Mouse (Mus musculus) embryonic facial prominence, embryonic 13.5 days (tissue): ENCODE data around the gene Hoxc4. TPM values are rescaled to one million over a fixed set of nuclear protein-coding genes. Genes with fewer than 3 reads are reported as not detected.

Experiments used
- ATAC-seq: fragments of 200-750 bp; cut with Nextera tagmentation; 2 replicates; pipeline ENCODE4 v1.8.0; 2017; ENCODE audit warnings: low read depth; ENCODE audit not compliant: insufficient number of reproducible peaks, insufficient read depth, low FRiP score, low TSS enrichment
- H3K27ac ChIP-seq: fragments of 300-500 bp; sonication (generic); 2 replicates; pipeline ENCODE4 v1.5.1; 2015; ENCODE audit warnings: moderate library complexity, mild to moderate bottlenecking, inconsistent platforms
- H3K27me3 ChIP-seq: fragments of 300-500 bp; sonication (generic); 2 replicates; pipeline ENCODE4 v1.6.1; 2015; ENCODE audit warnings: mild to moderate bottlenecking, inconsistent platforms
- H3K36me3 ChIP-seq: fragments of 300-500 bp; sonication (generic); 2 replicates; pipeline ENCODE4 v1.6.1; 2015; ENCODE audit warnings: mild to moderate bottlenecking, inconsistent platforms
- H3K4me1 ChIP-seq: fragments of 300-500 bp; sonication (generic); 2 replicates; pipeline ENCODE4 v1.6.1; 2015; ENCODE audit warnings: inconsistent platforms
- H3K4me2 ChIP-seq: fragments of 300-500 bp; sonication (generic); 2 replicates; pipeline ENCODE4 v1.6.1; 2015; ENCODE audit warnings: moderate library complexity, mild to moderate bottlenecking, inconsistent platforms
- H3K4me3 ChIP-seq: fragments of 300-500 bp; sonication (generic); 2 replicates; pipeline ENCODE4 v1.5.1; 2015; ENCODE audit warnings: mild to moderate bottlenecking, inconsistent platforms
- H3K9ac ChIP-seq: fragments of 300-500 bp; sonication (generic); 2 replicates; pipeline ENCODE4 v1.6.1; 2015; ENCODE audit warnings: mild to moderate bottlenecking, inconsistent platforms
- H3K9me3 ChIP-seq: fragments of 300-500 bp; sonication (generic); 2 replicates; pipeline ENCODE4 v1.6.1; 2016; ENCODE audit warnings: inconsistent platforms
- WGBS: fragments of 180-500 bp; shearing (Covaris S2); methylation state at CpG from one replicate; pipeline ENCODE4 v1.1.7; 2015; ENCODE audit warnings: mixed read lengths; 5-methylcytosine and 5-hydroxymethylcytosine counted together
- polyA plus RNA-seq: library from polyadenylated mRNA; unstranded; fragments of >200 nt; fragmentation: Nextera tagmentation; extraction: Ambion mirVana; gene quantifications from 2 replicates; pipeline ENCODE4 v1.2.1, GENCODE M21; 2015

Gene Hoxc4
- polyA plus RNA-seq, 1 experiment from 2014 or later: 1.7 TPM

DNA sequence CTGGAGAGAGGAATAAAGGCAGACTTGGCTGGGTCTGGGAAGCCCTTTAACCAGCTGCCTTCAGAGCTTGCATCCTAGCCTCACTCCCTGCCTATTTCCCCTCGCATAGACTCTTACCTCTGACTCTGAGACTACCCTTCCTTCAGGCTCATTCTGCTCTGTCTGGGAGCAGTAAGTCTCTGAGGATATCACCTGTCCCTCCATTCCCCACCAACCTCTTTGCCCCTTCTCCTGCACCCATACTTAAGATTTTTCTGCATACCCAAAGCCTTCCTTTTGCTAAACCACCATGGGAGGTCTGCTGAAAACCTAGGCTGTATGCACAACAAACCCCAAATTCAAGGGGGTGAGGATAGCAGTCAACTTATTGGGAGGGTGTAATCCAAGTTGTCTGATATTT is 38.8 kb upstream of the Hoxc4 start:
- no peak overlapping the region for H3K27ac ChIP-seq
- H3K4me1 ChIP-seq: peaks cover 7% of the 10 kb centered on the region
- H3K9ac ChIP-seq: no peak overlapping the region
- H3K4me2 ChIP-seq: no peak overlapping the region
- H3K4me3 ChIP-seq: no peak overlapping the region
- 0% methylated on average over 1 of the region's 1 CpGs for WGBS
- no peaks in the 10 kb centered on the region for H3K36me3 ChIP-seq
- no peaks in the 10 kb centered on the region for H3K9me3 ChIP-seq
- ATAC-seq: no peak
- H3K27me3 ChIP-seq: peaks cover 100% of the 10 kb centered on the region

DNA sequence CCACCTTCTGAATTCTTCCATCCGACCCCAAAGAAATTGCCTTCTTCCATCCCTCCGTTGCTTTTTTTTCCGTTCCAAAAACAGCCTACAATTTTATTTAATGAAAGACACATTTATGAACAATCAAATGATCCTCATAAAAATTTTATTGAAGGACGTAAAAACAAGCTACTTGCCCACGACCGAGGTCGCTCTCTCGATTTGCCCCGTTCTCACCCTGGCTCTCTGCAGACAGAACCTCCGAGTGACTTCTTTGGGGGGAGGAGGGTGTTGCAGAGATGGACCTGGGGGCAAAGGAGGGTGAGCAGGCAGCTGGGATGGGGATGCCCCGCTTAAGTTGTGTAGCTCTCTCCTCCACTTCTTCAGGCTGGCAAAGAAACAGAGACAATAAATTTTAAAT is 38.4 kb upstream of the Hoxc4 start:
- H3K27me3 ChIP-seq: peaks cover 100% of the 10 kb centered on the region
- WGBS: 2% methylated on average over 11 of the region's 11 CpGs
- no peak overlapping the region for H3K4me3 ChIP-seq
- no peaks in the 10 kb centered on the region for H3K36me3 ChIP-seq
- no peak overlapping the region for H3K9ac ChIP-seq
- no peak overlapping the region for H3K4me2 ChIP-seq
- ATAC-seq: no peak
- no peak overlapping the region for H3K27ac ChIP-seq
- no peaks in the 10 kb centered on the region for H3K9me3 ChIP-seq
- peaks cover 7% of the 10 kb centered on the region for H3K4me1 ChIP-seq

DNA sequence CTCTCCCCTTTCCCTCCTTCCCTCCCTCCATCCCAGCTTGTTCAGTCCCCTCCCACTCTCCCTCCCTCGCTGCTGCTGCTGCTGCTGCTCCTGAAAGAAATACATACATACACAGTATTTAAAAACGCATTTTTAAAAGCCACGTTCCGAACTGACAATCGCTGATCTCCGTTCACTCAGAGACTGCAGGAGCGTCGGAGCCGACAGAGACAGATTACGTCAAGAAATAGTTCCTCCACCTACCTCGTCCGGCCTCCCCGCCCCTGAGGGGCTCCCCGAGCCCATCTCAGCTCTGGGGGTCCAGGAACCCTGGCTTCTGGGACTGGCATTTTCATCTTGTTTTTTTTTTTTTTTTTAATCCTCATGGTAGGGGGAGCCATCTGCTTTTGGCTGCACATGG is 37.8 kb upstream of the Hoxc4 start:
- Histone ChIP-seq H3K4me2 (peak overlapping the region; percentile 34), H3K27me3 (peaks cover 100% of the 10 kb centered on the region), H3K4me3 (0 out of 2 replicates have a peak overlapping the region, but pooled peaks have one; percentile 22), H3K9me3 (no peaks in the 10 kb centered on the region), H3K36me3 (no peaks in the 10 kb centered on the region), H3K4me1 (peaks cover 7% of the 10 kb centered on the region), H3K27ac (no peak overlapping the region), H3K9ac (no peak overlapping the region)
- WGBS: under 1% methylated on average over 14 of the region's 14 CpGs
- no peak for ATAC-seq

DNA sequence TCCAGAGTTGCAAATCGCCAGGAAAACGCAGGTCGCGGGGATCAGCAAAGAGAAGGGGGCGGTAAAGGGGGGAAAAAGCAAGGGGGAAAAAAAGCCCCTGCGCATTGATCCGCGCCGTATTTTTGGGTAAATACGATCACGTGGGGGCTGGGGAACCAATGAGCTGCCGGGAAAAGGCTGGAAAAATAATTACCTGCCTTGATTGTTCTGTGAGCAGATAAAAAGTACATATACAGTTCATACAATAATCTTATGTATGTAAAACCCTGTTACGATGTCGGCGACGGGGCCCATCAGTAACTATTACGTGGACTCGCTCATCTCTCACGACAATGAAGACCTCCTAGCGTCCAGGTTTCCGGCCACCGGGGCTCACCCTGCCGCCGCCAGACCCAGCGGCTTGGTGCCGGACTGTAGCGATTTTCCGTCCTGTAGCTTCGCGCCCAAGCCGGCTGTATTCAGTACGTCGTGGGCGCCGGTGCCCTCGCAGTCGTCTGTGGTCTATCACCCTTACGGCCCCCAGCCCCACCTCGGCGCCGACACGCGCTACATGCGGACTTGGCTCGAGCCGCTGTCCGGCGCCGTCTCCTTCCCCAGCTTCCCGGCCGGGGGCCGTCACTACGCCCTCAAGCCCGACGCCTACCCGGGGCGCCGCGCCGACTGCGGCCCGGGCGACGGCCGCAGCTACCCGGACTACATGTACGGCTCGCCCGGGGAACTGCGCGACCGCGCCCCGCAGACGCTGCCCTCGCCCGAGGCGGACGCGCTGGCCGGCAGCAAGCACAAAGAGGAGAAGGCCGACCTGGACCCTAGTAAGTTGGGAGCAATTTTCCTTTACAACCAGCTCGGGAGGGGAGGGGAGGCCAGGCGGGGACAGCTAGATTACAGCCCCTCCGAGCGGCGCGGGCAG is 37.1 kb upstream of the Hoxc4 start:
- peaks cover 100% of the 10 kb centered on the region for H3K27me3 ChIP-seq
- peak overlapping the region; percentile 34 for H3K4me2 ChIP-seq
- peaks cover 7% of the 10 kb centered on the region for H3K4me1 ChIP-seq
- no peak overlapping the region for H3K9ac ChIP-seq
- no peak overlapping the region for H3K27ac ChIP-seq
- WGBS: under 1% methylated on average over 88 of the region's 88 CpGs
- no peak for ATAC-seq
- H3K9me3 ChIP-seq: no peaks in the 10 kb centered on the region
- H3K36me3 ChIP-seq: no peaks in the 10 kb centered on the region
- H3K4me3 ChIP-seq: peak overlapping the region; percentile 22

DNA sequence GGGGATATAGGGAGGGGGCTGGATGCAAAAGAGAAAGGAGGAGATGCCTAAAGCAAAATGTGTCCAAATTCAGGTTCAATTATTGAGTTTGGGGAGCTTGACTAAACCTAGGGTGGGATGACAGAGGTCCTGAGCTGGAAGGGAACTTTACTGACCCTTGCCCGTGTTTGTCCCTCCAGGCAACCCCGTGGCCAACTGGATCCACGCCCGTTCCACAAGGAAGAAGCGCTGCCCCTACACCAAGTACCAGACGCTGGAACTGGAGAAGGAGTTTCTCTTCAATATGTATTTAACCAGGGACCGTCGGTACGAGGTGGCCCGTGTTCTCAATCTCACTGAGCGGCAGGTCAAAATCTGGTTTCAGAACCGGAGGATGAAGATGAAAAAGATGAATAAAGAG is 35.0 kb upstream of the Hoxc4 start:
- Histone ChIP-seq H3K27me3 (peaks cover 100% of the 10 kb centered on the region), H3K27ac (no peak overlapping the region), H3K4me2 (no peak overlapping the region), H3K4me3 (no peak overlapping the region), H3K9me3 (no peaks in the 10 kb centered on the region), H3K4me1 (peaks cover 7% of the 10 kb centered on the region), H3K9ac (no peak overlapping the region), H3K36me3 (no peaks in the 10 kb centered on the region)
- 2% methylated on average over 12 of the region's 12 CpGs for WGBS
- ATAC-seq: no peak

DNA sequence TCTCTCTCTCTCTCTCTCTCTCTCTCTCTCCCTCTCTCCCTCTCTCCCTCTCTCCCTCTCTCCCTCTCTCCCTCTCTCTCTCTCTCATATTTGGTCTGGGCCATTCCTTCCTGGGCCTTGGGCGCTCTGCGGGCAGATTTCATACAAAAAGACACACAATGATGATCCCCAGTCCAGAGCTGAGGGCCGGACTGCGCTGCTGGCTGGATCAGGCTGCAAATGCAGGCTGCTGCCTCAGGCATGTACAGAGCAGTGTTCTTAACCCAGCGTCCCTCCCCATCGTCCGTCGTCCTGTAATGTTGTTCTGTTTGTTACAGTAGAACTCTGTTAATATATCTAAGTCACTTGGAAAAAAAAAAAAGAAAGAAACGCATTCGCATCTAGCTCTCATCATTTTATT is 34.2 kb upstream of the Hoxc4 start:
- Histone ChIP-seq H3K27me3 (peaks cover 100% of the 10 kb centered on the region), H3K36me3 (no peaks in the 10 kb centered on the region), H3K4me3 (no peak overlapping the region), H3K9ac (no peak overlapping the region), H3K4me2 (no peak overlapping the region), H3K4me1 (peaks cover 7% of the 10 kb centered on the region), H3K27ac (no peak overlapping the region), H3K9me3 (no peaks in the 10 kb centered on the region)
- 2% methylated on average over 10 of the region's 10 CpGs for WGBS
- no peak for ATAC-seq

DNA sequence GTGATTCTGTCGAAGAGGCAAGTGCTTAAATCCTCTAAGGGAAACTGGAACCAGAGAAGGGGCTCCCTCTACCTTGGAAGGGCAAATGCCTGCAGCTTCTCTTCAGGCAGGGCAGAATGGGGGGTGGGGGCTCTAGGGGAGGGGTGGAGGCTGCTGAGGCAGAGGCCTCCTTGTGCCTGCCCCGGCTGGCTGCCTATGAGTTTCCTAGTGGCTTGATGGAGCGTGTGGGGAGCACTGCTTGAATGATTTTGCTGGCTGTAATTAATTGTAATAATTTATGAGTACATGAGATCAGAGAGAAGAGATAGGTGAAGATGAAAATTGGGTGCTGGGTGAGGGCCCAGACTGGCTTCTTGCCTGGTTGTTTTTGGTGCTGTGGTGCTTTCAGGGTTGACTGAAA is 33.8 kb upstream of the Hoxc4 start:
- H3K36me3 ChIP-seq: no peaks in the 10 kb centered on the region
- H3K4me2 ChIP-seq: no peak overlapping the region
- H3K9ac ChIP-seq: no peak overlapping the region
- peaks cover 7% of the 10 kb centered on the region for H3K4me1 ChIP-seq
- WGBS: 3% methylated on average over 3 of the region's 3 CpGs
- ATAC-seq: no peak
- no peaks in the 10 kb centered on the region for H3K9me3 ChIP-seq
- peaks cover 100% of the 10 kb centered on the region for H3K27me3 ChIP-seq
- H3K4me3 ChIP-seq: no peak overlapping the region
- H3K27ac ChIP-seq: no peak overlapping the region

DNA sequence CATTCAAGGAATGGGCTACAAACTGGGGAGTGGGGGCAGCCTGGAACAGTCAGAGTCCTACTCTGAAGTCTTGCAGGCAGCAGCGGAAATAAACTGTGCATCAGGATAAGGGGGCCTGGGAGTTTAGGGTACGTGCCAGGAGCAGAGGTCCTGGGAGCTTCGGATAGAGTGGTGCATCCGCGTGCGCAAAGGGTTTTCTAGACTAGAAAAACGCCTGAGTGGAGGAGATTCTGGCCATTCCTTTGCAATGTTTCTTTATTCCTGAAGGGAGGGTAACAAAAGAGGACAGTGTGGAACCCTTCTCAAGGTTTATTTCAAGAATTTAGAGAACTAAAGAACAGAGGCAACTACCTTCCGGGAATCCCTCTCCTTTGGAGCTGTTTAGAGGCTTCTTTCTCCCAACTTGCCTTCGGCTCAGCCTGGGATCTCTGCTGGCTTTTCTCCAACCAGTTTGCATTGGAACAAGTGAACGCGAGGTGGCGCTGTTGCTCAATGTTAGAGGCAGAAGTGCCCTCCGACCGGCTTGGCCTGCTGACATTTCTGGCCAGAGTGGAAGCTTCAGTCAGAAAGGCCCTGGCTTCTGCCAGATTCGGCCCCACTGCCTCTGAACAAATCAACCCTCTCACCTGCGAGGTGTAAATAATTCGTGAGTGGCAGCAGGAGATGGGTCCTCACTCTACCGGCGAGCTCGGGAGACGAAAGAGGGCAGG is 31.5 kb upstream of the Hoxc4 start:
- Histone ChIP-seq H3K36me3 (no peaks in the 10 kb centered on the region), H3K9me3 (no peaks in the 10 kb centered on the region), H3K9ac (no peak overlapping the region), H3K4me3 (no peak overlapping the region), H3K4me1 (0 out of 2 replicates have a peak, but pooled peaks cover 6% of the 10 kb centered on the region), H3K27me3 (peaks cover 100% of the 10 kb centered on the region), H3K4me2 (no peak overlapping the region), H3K27ac (no peak overlapping the region)
- no peak for ATAC-seq
- 2% methylated on average over 21 of the region's 21 CpGs for WGBS

DNA sequence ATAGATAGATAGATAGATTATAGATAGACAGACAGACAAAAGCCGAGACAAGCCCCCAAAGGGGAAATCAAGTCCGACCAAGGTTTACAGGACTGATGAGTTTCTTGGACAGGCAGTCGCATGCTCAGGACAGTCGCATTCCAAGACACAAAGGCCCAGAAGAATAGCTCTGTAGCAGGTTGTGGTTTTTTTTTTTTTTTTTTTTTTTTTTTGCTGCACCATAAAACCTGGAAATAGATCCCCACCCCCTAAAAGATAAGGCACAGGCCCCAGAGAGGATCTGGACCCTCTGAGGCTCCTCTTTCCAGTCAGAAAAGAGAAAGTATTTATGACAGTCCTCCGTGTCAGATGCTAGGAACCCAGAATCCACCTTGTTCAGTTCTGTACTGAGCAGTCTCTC is 30.7 kb upstream of the Hoxc4 start:
- WGBS: 15% methylated on average over 5 of the region's 5 CpGs
- Histone ChIP-seq H3K27me3 (peaks cover 100% of the 10 kb centered on the region), H3K9ac (no peak overlapping the region), H3K4me1 (0 out of 2 replicates have a peak, but pooled peaks cover 6% of the 10 kb centered on the region), H3K9me3 (no peaks in the 10 kb centered on the region), H3K36me3 (no peaks in the 10 kb centered on the region), H3K27ac (no peak overlapping the region), H3K4me3 (no peak overlapping the region), H3K4me2 (no peak overlapping the region)
- no peak for ATAC-seq

DNA sequence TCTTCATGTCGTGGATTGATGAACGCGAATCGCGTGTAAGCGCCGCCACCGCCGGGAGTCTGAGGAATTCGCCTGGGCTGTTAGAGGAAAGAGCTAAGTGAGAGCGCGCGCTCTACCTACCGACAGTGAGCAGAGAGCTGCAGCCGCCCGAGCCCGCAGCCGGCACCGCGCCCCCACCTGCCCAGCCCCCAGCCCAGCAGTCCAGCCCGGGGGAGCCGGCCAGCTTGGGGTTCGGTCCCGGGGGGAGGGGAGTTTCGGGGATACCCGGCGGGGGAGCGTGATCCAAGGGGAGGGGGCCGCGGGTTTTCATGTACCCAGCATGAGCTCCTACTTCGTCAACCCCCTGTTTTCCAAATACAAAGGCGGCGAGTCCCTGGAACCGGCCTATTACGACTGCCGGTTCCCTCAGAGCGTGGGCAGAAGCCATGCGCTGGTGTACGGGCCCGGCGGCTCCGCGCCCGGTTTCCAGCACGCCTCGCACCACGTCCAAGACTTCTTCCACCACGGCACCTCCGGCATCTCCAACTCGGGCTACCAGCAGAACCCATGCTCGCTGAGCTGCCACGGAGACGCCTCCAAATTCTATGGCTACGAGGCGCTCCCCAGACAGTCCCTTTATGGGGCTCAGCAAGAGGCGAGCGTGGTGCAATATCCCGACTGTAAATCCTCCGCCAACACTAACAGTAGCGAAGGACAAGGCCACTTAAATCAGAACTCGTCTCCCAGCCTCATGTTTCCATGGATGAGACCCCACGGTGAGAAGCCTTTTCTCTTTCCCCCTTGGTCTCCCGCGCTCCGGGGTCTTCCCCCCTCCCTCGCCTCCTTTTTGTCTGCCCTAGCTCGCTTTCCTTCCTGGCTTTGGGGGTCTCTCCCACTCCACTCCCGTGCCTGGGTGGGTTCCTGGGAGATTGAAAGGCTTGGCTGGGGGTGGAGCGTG is 28.0 kb upstream of the Hoxc4 start, which contains the start of gene Hoxc8:
Gene Hoxc8 (plus strand): TSS at position 147 of the 937 bp plus-strand sequence.
- Histone ChIP-seq H3K27me3 (peaks cover 99% of the 10 kb centered on the region), H3K36me3 (no peaks in the 10 kb centered on the region), H3K9me3 (no peaks in the 10 kb centered on the region), H3K4me1 (0 out of 2 replicates have a peak, but pooled peaks cover 6% of the 10 kb centered on the region), H3K9ac (no peak within 1 kb of the TSS), H3K27ac (no peak within 1 kb of the TSS), H3K4me3 (peak within 1 kb of the TSS; percentile 16; the same call in 1 of the 2 replicates), H3K4me2 (0 out of 2 replicates have a peak within 1 kb of the TSS, but pooled peaks have one; percentile 11)
- 1% methylated on average over 69 of the region's 69 CpGs for WGBS
- no peak for ATAC-seq

DNA sequence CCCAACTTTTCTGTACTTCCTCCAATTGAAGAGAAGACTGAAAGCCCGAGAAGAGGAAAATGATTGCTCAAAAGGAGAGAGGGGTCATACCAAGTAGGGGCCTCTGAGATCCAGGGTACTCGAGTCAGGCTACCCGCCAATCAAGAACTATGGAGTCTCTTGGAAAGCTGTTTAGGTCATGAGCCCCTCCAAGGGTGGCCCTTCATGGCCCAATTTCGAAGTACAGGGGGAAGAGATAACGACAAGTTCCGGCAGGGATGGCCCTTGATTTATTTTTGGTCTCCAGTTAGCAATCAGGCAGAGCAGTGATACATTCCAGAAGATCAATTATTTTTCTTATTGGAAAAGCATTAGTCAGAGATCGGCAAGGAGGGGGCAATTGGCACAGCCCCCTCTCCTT is 27.0 kb upstream of the Hoxc4 start:
- no peak overlapping the region for H3K4me3 ChIP-seq
- H3K27ac ChIP-seq: no peak overlapping the region
- no peak overlapping the region for H3K9ac ChIP-seq
- no peaks in the 10 kb centered on the region for H3K36me3 ChIP-seq
- no peak for ATAC-seq
- under 1% methylated on average over 7 of the region's 7 CpGs for WGBS
- 0 out of 2 replicates have a peak, but pooled peaks cover 6% of the 10 kb centered on the region for H3K4me1 ChIP-seq
- H3K9me3 ChIP-seq: no peaks in the 10 kb centered on the region
- H3K27me3 ChIP-seq: peaks cover 99% of the 10 kb centered on the region
- H3K4me2 ChIP-seq: no peak overlapping the region
